Mouse (Mus musculus) forebrain, embryonic 12.5 days (tissue): ENCODE results near the gene Ubxn7. TPM values are rescaled to one million over a fixed set of nuclear protein-coding genes. Genes with fewer than 3 reads are reported as not detected.
"Not testable (repeated sequence)": the region's sequence is repeated elsewhere in the genome, so short reads cannot be mapped to it uniquely, and the experiment has no call there.

ENCODE experiments used
- ATAC-seq: fragments of 200-750 bp; cut with Nextera tagmentation; 2 replicates; pipeline ENCODE4 v1.8.0; 2017; ENCODE audit warnings: moderate TSS enrichment; ENCODE audit not compliant: low FRiP score
- H3K27ac ChIP-seq: fragments of 300-500 bp; sonication (generic); 2 replicates; pipeline ENCODE4 v1.5.1; 2016; ENCODE audit warnings: mild to moderate bottlenecking
- H3K27me3 ChIP-seq: fragments of 300-500 bp; sonication (generic); 2 replicates; pipeline ENCODE4 v1.6.1; 2016; ENCODE audit warnings: mild to moderate bottlenecking
- H3K36me3 ChIP-seq: fragments of 300-500 bp; sonication (generic); replicated peaks from 2 replicates; pipeline ENCODE4 v1.6.1; 2016; ENCODE audit warnings: mild to moderate bottlenecking
- H3K4me1 ChIP-seq: fragments of 300-500 bp; sonication (generic); 2 replicates; pipeline ENCODE4 v1.6.1; 2016
- H3K4me2 ChIP-seq: fragments of 300-500 bp; sonication (generic); 2 replicates; pipeline ENCODE4 v1.6.1; 2016; ENCODE audit warnings: mild to moderate bottlenecking, moderate library complexity
- H3K4me3 ChIP-seq: fragments of 300-500 bp; sonication (generic); replicated peaks from 2 replicates; pipeline ENCODE4 v1.5.1; 2016; ENCODE audit warnings: mild to moderate bottlenecking
- H3K9ac ChIP-seq: fragments of 300-500 bp; sonication (generic); 2 replicates; pipeline ENCODE4 v1.6.1; 2016; ENCODE audit warnings: mild to moderate bottlenecking
- H3K9me3 ChIP-seq: fragments of 300-500 bp; sonication (generic); 2 replicates; pipeline ENCODE4 v1.6.1; 2016
- WGBS: fragments of 180-500 bp; shearing (Covaris S2); methylation state at CpG from one replicate; pipeline ENCODE4 v1.1.7; 2016; 5-methylcytosine and 5-hydroxymethylcytosine counted together
- polyA plus RNA-seq: library from polyadenylated mRNA; unstranded; fragments of >200 nt; fragmentation: Nextera tagmentation; extraction: Ambion mirVana; gene quantifications from 2 replicates; pipeline ENCODE4 v1.2.1, GENCODE M21; 2016

Ubxn7 gene
- polyA plus RNA-seq: 30.0 and 35.1 TPM in 2 replicates

DNA sequence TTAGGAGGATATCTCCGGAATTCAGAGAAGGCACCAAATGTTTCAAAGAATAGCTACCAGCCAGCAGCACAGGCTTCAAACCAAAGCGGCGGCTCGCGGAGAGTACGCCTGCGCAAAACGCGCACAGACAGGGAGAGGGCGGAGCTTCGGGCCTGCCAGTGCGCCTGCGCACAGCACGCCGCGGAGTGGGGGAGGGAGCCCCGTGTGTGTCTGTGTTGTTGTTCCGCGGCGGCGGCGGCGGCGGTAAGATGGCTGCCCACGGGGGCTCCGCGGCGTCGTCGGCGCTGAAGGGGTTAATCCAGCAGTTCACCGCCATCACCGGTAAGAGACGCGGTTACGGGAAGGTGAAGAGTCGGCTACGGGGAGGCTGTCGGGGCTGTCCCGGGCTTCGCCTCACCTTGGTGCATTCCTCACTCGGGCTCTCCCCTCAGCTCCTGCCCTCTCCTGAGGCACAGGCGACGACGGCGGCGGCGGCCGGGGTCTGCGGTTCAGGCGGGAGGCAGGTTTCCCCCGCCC is at the start of gene Ubxn7:
Gene Ubxn7 (plus strand): TSS at position 218 of the 516 bp plus-strand sequence.
- H3K27me3 ChIP-seq: no peaks in the 10 kb centered on the region
- peak within 1 kb of the TSS; percentile 54 for H3K4me2 ChIP-seq
- H3K4me1 ChIP-seq: peaks cover 7% of the 10 kb centered on the region
- no peaks in the 10 kb centered on the region for H3K36me3 ChIP-seq
- WGBS: 1% methylated on average over 51 of the region's 52 CpGs
- peak; percentile 98 for ATAC-seq
- peak within 1 kb of the TSS; percentile 95 for H3K27ac ChIP-seq
- H3K4me3 ChIP-seq: peak within 1 kb of the TSS; percentile 83
- no peaks in the 10 kb centered on the region for H3K9me3 ChIP-seq
- peak within 1 kb of the TSS; percentile 95 for H3K9ac ChIP-seq

DNA sequence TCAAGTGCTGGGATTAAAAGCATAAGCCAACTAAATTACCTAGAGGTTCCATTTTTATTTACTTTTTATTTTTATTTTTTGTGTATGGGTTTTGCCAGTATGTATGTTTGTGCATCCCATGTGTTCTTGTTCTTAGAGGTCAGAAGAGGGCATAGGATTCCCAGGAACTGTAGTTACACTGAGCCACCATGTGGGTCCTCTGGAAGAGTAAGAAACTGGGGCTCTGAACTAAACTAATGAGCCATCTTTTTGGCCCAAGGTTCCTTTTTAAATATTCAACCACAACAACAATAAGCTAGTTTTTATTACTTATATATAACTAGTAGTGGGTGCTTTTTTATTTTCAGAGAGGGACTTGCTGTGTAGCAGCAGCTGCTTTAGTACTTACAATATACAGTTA is 49.4 kb upstream of the Ubxn7 start:
- ATAC-seq: no peak
- Histone ChIP-seq H3K9me3 (no peaks in the 10 kb centered on the region), H3K4me1 (peaks cover 30% of the 10 kb centered on the region), H3K9ac (no peak overlapping the region), H3K4me3 (no peak overlapping the region), H3K27ac (no peak overlapping the region), H3K4me2 (no peak overlapping the region), H3K36me3 (peaks cover 58% of the 10 kb centered on the region), H3K27me3 (no peaks in the 10 kb centered on the region)

DNA sequence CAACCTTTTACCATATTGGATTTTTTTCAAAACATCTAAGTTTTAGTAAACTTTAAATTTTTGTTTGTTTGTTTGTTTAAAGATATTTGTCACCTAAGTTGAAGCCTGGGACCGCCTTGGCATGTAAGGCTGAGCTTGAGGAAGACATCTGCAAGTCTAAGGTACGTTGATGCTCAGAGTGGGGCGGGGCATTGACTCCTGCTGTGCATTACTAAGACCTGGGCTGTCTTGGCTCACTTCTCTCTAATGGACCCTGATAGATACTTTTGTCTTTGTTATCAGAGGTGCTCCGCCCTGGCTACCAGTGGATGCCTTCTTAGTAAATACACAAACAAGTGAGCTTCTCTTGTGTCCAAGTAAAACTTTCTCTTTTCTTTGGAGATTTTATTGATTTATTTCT is 40.2 kb upstream of the Ubxn7 start:
- no peak overlapping the region for H3K9ac ChIP-seq
- no peaks in the 10 kb centered on the region for H3K9me3 ChIP-seq
- H3K4me2 ChIP-seq: no peak overlapping the region
- H3K27me3 ChIP-seq: no peaks in the 10 kb centered on the region
- 95% methylated on average over 4 of the region's 4 CpGs for WGBS
- no peaks in the 10 kb centered on the region for H3K4me1 ChIP-seq
- no peak overlapping the region for H3K27ac ChIP-seq
- no peak for ATAC-seq
- peaks cover 55% of the 10 kb centered on the region for H3K36me3 ChIP-seq
- no peak overlapping the region for H3K4me3 ChIP-seq

DNA sequence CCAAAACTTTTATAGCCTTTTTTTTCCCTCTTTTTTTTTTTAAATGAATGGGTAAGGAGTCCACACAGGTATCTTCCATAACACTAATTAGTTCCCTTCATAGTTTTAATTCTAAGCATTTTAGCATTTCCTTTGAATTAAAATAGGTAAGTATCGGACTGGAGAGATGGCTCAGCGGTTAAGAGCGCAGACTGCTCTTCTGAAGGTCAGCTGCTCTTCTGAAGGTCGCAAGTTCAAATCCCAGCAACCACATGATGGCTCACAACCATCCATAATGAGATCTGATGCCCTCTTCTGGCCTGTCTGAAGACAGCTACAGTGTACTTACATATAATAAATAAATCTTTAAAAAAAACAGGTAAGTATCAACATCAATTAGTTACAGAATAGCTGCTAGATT is 32.4 kb upstream of the Ubxn7 start:
- WGBS: 99% methylated on average over 4 of the region's 4 CpGs
- H3K27ac ChIP-seq, H3K27me3 ChIP-seq, H3K9me3 ChIP-seq, H3K4me1 ChIP-seq, H3K4me2 ChIP-seq, H3K9ac ChIP-seq, ATAC-seq, H3K4me3 ChIP-seq: not testable (repeated sequence)
- H3K36me3 ChIP-seq: peaks cover 56% of the 10 kb centered on the region

DNA sequence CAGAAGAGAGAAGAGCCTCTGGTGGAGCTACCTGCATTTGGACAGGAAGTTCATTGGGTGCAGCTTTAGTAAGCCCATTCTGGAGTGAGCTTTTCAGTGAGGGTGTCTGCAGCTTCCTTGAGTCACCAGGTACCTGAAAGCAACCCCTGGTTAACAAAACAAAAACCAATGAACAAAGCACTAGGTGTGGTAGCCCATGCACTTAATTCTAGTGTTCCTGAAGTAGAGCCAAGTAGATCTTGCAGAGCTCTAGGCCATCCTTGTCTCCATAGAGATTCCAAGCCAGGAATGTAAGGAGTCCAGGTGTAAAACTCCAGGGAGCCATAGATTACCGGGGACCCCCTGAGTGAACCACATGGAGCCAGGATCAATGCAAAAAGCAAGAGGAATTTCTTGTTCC is 29.0 kb upstream of the Ubxn7 start:
- no peaks in the 10 kb centered on the region for H3K4me1 ChIP-seq
- H3K4me3 ChIP-seq: no peak overlapping the region
- H3K27ac ChIP-seq: no peak overlapping the region
- H3K27me3 ChIP-seq: no peaks in the 10 kb centered on the region
- 58% methylated on average over 1 of the region's 1 CpGs for WGBS
- ATAC-seq: no peak
- H3K4me2 ChIP-seq: no peak overlapping the region
- no peaks in the 10 kb centered on the region for H3K9me3 ChIP-seq
- peaks cover 33% of the 10 kb centered on the region for H3K36me3 ChIP-seq
- H3K9ac ChIP-seq: no peak overlapping the region

DNA sequence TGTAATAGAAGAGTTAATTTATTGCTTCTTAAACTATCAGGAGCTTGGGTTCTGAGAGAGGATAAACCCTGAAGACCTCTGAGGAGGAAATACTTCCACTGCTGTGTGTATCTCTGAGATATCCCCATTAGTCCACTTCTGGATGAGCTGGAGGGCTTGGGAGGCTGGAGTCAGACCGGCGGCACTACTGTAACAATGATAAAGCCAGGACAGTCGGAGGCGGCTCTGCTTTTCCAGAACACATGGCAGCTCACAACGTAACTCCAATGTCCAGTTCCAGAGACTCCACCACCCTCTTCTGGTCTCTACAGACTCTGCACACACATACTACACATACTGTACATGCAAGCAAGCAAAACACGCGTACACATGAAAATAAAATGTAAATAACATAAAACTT is 28.2 kb upstream of the Ubxn7 start:
- H3K4me2 ChIP-seq: no peak overlapping the region
- no peak for ATAC-seq
- peaks cover 25% of the 10 kb centered on the region for H3K36me3 ChIP-seq
- H3K4me3 ChIP-seq: no peak overlapping the region
- WGBS: 96% methylated on average over 7 of the region's 7 CpGs
- no peaks in the 10 kb centered on the region for H3K9me3 ChIP-seq
- H3K9ac ChIP-seq: no peak overlapping the region
- H3K27me3 ChIP-seq: no peaks in the 10 kb centered on the region
- H3K27ac ChIP-seq: no peak overlapping the region
- H3K4me1 ChIP-seq: no peaks in the 10 kb centered on the region

DNA sequence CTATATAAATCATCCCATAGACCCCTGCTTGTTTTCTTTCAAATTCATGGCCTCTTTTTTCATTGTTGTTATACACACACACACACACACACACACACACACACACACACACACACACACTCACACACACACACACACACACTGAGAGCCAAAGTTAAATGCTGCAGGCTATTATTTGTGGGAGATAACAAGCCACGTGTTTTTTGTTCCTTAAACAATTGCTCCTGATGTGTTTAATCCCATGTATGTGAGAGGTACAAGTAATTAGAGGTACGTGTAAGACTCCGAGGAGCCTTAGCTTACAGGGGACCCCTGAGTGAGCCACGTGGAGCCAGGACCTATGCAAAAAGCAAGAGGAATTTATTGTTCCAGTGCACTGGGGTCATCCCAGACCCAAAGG is 20.1 kb upstream of the Ubxn7 start:
- no peak for ATAC-seq
- no peak overlapping the region for H3K4me3 ChIP-seq
- H3K27me3 ChIP-seq: no peaks in the 10 kb centered on the region
- H3K36me3 ChIP-seq: no peaks in the 10 kb centered on the region
- no peaks in the 10 kb centered on the region for H3K9me3 ChIP-seq
- H3K27ac ChIP-seq: no peak overlapping the region
- H3K4me2 ChIP-seq: no peak overlapping the region
- H3K4me1 ChIP-seq: no peaks in the 10 kb centered on the region
- H3K9ac ChIP-seq: no peak overlapping the region
- 77% methylated on average over 4 of the region's 4 CpGs for WGBS

DNA sequence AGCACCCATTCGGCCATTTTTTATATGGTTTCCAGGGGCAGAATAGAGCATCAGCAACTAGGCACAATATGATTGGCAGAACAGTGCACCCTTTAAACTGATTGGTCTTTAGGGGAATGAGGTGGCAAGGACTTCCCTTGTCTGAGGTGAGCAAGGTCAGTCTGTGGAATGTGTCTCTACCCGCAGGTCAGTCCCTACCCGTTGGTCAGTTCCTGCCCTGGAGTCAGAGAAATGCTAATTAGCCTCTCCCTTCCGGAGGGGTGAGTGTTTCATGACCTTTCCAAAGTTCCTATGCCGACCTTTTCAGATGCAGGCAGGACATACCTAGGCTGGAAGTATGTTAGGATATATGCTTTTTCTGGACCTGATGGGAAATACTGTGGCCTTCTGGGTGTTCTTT is 19.7 kb upstream of the Ubxn7 start:
- no peaks in the 10 kb centered on the region for H3K9me3 ChIP-seq
- no peak overlapping the region for H3K4me2 ChIP-seq
- no peak overlapping the region for H3K27ac ChIP-seq
- no peak overlapping the region for H3K9ac ChIP-seq
- H3K4me1 ChIP-seq: no peaks in the 10 kb centered on the region
- no peak for ATAC-seq
- H3K27me3 ChIP-seq: no peaks in the 10 kb centered on the region
- no peaks in the 10 kb centered on the region for H3K36me3 ChIP-seq
- no peak overlapping the region for H3K4me3 ChIP-seq
- WGBS: 55% methylated on average over 5 of the region's 5 CpGs

DNA sequence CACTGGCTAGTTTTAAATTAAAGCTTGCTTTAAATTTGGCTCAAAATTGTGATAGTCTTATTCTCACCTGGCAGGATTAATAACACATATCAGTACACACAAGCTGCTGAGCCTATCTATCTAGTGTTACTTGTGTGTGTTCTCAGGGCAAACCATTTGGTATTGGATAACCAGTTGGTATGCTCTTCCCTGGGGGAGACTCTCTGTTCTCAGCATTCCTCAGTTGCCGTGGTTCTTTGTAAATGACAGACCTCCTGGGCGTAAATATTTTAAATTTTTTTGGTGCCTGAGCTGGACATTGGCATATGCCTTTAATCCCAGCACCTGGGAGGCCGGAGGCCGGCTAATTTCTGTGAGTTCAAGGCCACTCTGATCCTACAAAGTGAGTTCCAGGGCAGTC is 19.2 kb upstream of the Ubxn7 start:
- Histone ChIP-seq H3K27me3 (no peaks in the 10 kb centered on the region), H3K27ac (no peak overlapping the region), H3K9me3 (no peaks in the 10 kb centered on the region), H3K4me3 (no peak overlapping the region), H3K36me3 (no peaks in the 10 kb centered on the region), H3K4me2 (no peak overlapping the region), H3K9ac (no peak overlapping the region), H3K4me1 (no peaks in the 10 kb centered on the region)
- ATAC-seq: no peak
- WGBS: 69% methylated on average over 4 of the region's 4 CpGs

DNA sequence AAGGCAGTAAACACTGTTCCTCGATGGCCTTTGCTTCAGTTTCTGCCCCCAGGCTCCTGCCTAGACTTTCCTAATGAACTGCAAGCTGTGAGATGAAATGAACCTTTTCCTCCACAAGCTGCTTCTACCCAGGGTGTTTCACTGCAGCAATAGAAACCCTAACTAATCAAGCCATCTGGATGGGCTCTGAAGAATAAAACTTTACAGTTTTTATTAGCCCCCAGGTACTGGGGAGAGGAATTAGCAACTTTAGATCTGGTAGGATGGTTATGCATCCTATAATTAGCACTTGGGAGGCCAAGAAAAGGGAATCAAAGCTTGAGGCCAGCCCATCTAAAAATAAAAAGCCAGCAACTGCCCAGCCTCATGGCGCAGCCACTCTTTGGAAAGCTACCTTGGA is 15.5 kb upstream of the Ubxn7 start:
- Histone ChIP-seq H3K9me3 (no peaks in the 10 kb centered on the region), H3K9ac (no peak overlapping the region), H3K36me3 (no peaks in the 10 kb centered on the region), H3K4me1 (no peaks in the 10 kb centered on the region), H3K4me3 (no peak overlapping the region), H3K4me2 (no peak overlapping the region), H3K27ac (no peak overlapping the region), H3K27me3 (no peaks in the 10 kb centered on the region)
- WGBS: 75% methylated on average over 2 of the region's 2 CpGs
- ATAC-seq: no peak

DNA sequence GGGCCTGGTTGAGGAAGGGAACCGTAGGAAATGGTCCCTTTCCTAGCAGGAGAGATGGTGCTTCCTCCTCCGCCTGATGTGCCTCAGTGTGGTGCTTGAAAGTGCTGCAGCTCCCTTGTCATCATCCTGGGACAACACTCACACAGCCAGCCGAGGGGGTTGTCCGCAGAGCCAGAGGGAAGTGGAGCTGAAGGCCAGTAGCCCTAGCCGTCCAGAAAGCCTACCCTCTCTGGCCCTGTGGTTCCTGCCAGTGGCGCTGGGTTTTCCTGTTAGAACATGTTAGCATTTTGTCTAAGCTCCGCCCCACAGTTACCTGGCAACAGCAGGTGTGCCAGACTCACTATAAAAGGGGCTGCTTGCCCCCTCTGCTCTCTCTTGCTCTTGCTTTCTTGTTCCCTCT is 8.1 kb upstream of the Ubxn7 start:
- Histone ChIP-seq H3K9me3 (no peaks in the 10 kb centered on the region), H3K27ac (no peak overlapping the region), H3K4me1 (no peaks in the 10 kb centered on the region), H3K36me3 (no peaks in the 10 kb centered on the region), H3K27me3 (no peaks in the 10 kb centered on the region), H3K4me3 (no peak overlapping the region), H3K9ac (no peak overlapping the region), H3K4me2 (no peak overlapping the region)
- WGBS: 46% methylated on average over 7 of the region's 7 CpGs
- no peak for ATAC-seq

DNA sequence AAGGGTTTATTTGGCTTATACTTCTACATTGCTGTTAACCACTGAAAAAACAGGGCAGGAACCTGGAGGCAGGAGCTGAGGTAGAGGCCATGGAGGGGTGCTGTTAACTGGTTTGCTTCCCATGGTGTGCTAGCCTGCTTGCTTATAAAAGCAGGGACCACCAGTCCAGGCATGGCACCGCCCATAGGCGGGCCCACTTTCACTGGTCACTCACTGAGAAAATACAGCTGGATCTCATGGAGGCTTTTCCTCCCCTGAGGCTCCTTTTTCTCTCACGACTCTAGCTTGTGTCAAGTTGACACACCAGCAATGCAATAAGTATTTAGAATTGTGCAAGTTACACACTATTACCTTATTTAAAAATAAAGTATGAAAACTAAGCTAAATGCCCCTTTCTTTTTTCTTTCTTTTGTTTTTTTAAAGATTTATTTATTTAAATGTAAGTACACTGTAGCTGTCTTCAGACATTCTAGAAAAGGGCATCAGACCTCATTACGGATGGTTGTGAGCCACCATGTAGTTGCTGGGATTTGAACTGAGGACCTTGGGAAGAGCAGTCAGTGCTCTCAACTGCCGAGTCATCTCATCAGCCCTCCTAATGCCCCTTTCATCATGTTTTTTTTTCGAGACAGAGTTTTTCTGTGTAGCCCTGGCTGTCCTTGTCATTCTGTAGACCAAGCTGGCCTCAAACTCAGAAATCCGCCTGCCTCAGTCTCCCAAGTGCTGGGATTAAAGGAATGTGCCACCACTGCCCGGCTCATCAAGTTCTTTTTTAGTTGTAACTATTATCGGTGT is 984 bp upstream of the Ubxn7 start:
- peak overlapping the region; percentile 54 for H3K4me2 ChIP-seq
- ATAC-seq: no peak
- H3K36me3 ChIP-seq: no peaks in the 10 kb centered on the region
- H3K27me3 ChIP-seq: no peaks in the 10 kb centered on the region
- H3K9me3 ChIP-seq: no peaks in the 10 kb centered on the region
- peak overlapping the region; percentile 18; the same call in 1 of the 2 replicates for H3K9ac ChIP-seq
- H3K27ac ChIP-seq: 0 out of 2 replicates have a peak overlapping the region, but pooled peaks have one; percentile 47
- peaks cover 7% of the 10 kb centered on the region for H3K4me1 ChIP-seq
- peak overlapping the region; percentile 83 for H3K4me3 ChIP-seq
- WGBS: 58% methylated on average over 9 of the region's 9 CpGs
